Mouse (Mus musculus) hindbrain, embryonic 11.5 days (tissue): ENCODE data around the gene H2afv. TPM values are rescaled to one million over a fixed set of nuclear protein-coding genes. Genes with fewer than 3 reads are reported as not detected.

Experiments
- ATAC-seq: fragments of 200-750 bp; cut with Nextera tagmentation; 2 replicates; pipeline ENCODE4 v1.8.0; 2017; ENCODE audit warnings: mild to moderate bottlenecking, moderate TSS enrichment, moderate library complexity; ENCODE audit not compliant: low FRiP score
- DNase-seq: peaks from one replicate; pipeline ENCODE4 v3.0.0-alpha.2; 2015; ENCODE audit warnings: low spot score
- H3K27ac ChIP-seq: fragments of 300-500 bp; sonication (generic); 2 replicates; pipeline ENCODE4 v1.5.1; 2014; ENCODE audit warnings: mild to moderate bottlenecking, low read depth, low read length
- H3K27me3 ChIP-seq: fragments of 300-500 bp; sonication (generic); 2 replicates; pipeline ENCODE4 v1.6.1; 2014; ENCODE audit warnings: mild to moderate bottlenecking, low read length, moderate library complexity, mixed read lengths; ENCODE audit not compliant: control insufficient read depth, insufficient read depth
- H3K36me3 ChIP-seq: fragments of 300-500 bp; sonication (generic); 2 replicates; pipeline ENCODE4 v1.6.1; 2014; ENCODE audit warnings: mild to moderate bottlenecking, low read length, moderate library complexity, mixed read lengths; ENCODE audit not compliant: control insufficient read depth, insufficient read depth
- H3K4me1 ChIP-seq: fragments of 300-500 bp; sonication (generic); replicated peaks from 2 replicates; pipeline ENCODE4 v1.6.1; 2014; ENCODE audit warnings: low read length, mixed read lengths; ENCODE audit not compliant: control insufficient read depth, insufficient read depth
- H3K4me2 ChIP-seq: fragments of 300-500 bp; sonication (generic); replicated peaks from 2 replicates; pipeline ENCODE4 v1.6.1; 2014; ENCODE audit warnings: mild to moderate bottlenecking, low read depth, low read length
- H3K4me3 ChIP-seq: fragments of 300-500 bp; sonication (generic); 2 replicates; pipeline ENCODE4 v1.5.1; 2014; ENCODE audit warnings: low read depth, low read length
- H3K9ac ChIP-seq: fragments of 300-500 bp; sonication (generic); 2 replicates; pipeline ENCODE4 v1.6.1; 2014; ENCODE audit warnings: low read depth, low read length
- H3K9me3 ChIP-seq: fragments of 300-500 bp; sonication (generic); 2 replicates; pipeline ENCODE4 v1.6.1; 2016; ENCODE audit warnings: low read length; ENCODE audit not compliant: control insufficient read depth
- whole genome bisulfite sequencing: fragments of 180-500 bp; shearing (Covaris S2); extraction: QIAGEN DNeasy Blood & Tissue Kit; methylation state at CpG from one replicate; pipeline ENCODE4 v1.1.7; 2014; 5-methylcytosine and 5-hydroxymethylcytosine counted together
- polyA plus RNA-seq: library from polyadenylated mRNA; unstranded; fragments of >200 nt; fragmentation: Nextera tagmentation; extraction: Ambion mirVana; gene quantifications from 2 replicates; pipeline ENCODE4 v1.2.1, GENCODE M21; 2014

The H2afv gene
- polyA plus RNA-seq, 1 experiment from 2014 or later = 784 TPM

GRCm38 (mm10) chr11:6393866-6394265 lies 50.4 kb downstream of the H2afv start:
- H3K27me3 ChIP-seq = no peaks in the 10 kb centered on the region
- WGBS = 77% methylated on average over 1 of the region's 1 CpGs
- H3K4me1 ChIP-seq = peaks cover 14% of the 10 kb centered on the region; the same call in 1 of the 2 replicates
- no peak overlapping the region for H3K27ac ChIP-seq
- ATAC-seq (no peak), DNase-seq (no peak)
- H3K9me3 ChIP-seq = no peaks in the 10 kb centered on the region
- no peak overlapping the region for H3K4me2 ChIP-seq
- H3K36me3 ChIP-seq = peaks cover 15% of the 10 kb centered on the region
- H3K4me3 ChIP-seq = no peak overlapping the region
- H3K9ac ChIP-seq = no peak overlapping the region

DNA sequence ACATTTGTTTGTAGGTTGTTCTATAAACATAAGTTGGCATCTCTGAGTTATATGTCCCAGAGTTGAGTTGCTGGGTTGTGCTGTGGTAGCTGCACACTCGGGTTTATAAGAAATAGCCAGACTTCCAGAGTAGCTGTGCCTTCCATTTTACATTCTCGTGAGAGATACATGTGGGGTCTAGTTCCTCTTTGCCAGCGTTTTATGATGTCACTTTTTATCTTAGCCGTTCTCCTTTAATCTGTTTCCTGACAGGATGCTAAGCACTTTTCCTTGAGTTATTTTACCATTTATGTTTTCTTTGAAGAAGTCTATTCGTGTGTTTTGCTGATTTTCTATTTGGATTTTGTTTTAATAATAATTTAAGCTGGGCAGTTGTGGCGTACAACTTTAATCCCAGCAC lies 51.4 kb downstream of the H2afv start:
- DNase-seq = no peak
- no peaks in the 10 kb centered on the region for H3K9me3 ChIP-seq
- peaks cover 9% of the 10 kb centered on the region for H3K36me3 ChIP-seq
- peaks cover 14% of the 10 kb centered on the region; the same call in 1 of the 2 replicates for H3K4me1 ChIP-seq
- no peak for ATAC-seq
- no peak overlapping the region for H3K27ac ChIP-seq
- WGBS = 91% methylated on average over 6 of the region's 6 CpGs
- no peaks in the 10 kb centered on the region for H3K27me3 ChIP-seq
- no peak overlapping the region for H3K9ac ChIP-seq
- H3K4me3 ChIP-seq = no peak overlapping the region
- H3K4me2 ChIP-seq = no peak overlapping the region

GRCm38 (mm10) chr11:6391516-6392276 lies 52.5 kb downstream of the H2afv start:
- Histone ChIP-seq H3K27me3 (no peaks in the 10 kb centered on the region), H3K9ac (no peak overlapping the region), H3K4me2 (no peak overlapping the region), H3K27ac (no peak overlapping the region), H3K4me3 (no peak overlapping the region), H3K4me1 (peaks cover 14% of the 10 kb centered on the region; the same call in 1 of the 2 replicates), H3K36me3 (peaks cover 6% of the 10 kb centered on the region; the same call in 1 of the 2 replicates), H3K9me3 (no peaks in the 10 kb centered on the region)
- DNase-seq = no peak
- 90% methylated on average over 8 of the region's 8 CpGs for WGBS
- no peak for ATAC-seq

GRCm38 (mm10) chr11:6390376-6391053 lies 53.7 kb downstream of the H2afv start:
- no peaks in the 10 kb centered on the region for H3K9me3 ChIP-seq
- no peaks in the 10 kb centered on the region for H3K27me3 ChIP-seq
- H3K36me3 ChIP-seq = peaks cover 3% of the 10 kb centered on the region; the same call in 1 of the 2 replicates
- H3K9ac ChIP-seq = peak overlapping the region; percentile 99
- peak overlapping the region; percentile 67 for H3K4me2 ChIP-seq
- H3K4me1 ChIP-seq = peaks cover 14% of the 10 kb centered on the region; the same call in 1 of the 2 replicates
- WGBS = 84% methylated on average over 8 of the region's 8 CpGs
- H3K4me3 ChIP-seq = peak overlapping the region; percentile 94
- no peak overlapping the region for H3K27ac ChIP-seq
- DNase-seq = no peak
- no peak for ATAC-seq

- H3K4me1 ChIP-seq = peaks cover 12% of the 10 kb centered on the region; the same call in 1 of the 2 replicates
- H3K27ac ChIP-seq = peak overlapping the region; percentile 96; the same call in 1 of the 2 replicates
- under 1% methylated on average over 20 of the region's 43 CpGs for WGBS
- H3K4me2 ChIP-seq = peak overlapping the region; percentile 67
- H3K9ac ChIP-seq = peak overlapping the region; percentile 99
- no peaks in the 10 kb centered on the region for H3K9me3 ChIP-seq
- H3K27me3 ChIP-seq = no peaks in the 10 kb centered on the region
- peak overlapping the region; percentile 94 for H3K4me3 ChIP-seq
- peak; percentile 56 for DNase-seq
- peaks cover 3% of the 10 kb centered on the region; the same call in 1 of the 2 replicates for H3K36me3 ChIP-seq
- ATAC-seq = peak; percentile 33
Measured at GRCm38 (mm10) chr11:6389483-6389921, 54.7 kb downstream of the H2afv start.

GRCm38 (mm10) chr11:6388726-6389413 lies 55.4 kb downstream of the H2afv start, which contains the start of gene Zmiz2:
Zmiz2 (plus strand) TSS chr11:6389074.
- H3K4me1 ChIP-seq = peaks cover 12% of the 10 kb centered on the region; the same call in 1 of the 2 replicates
- H3K36me3 ChIP-seq = peaks cover 3% of the 10 kb centered on the region; the same call in 1 of the 2 replicates
- ATAC-seq (peak; percentile 99), DNase-seq (peak; percentile 95)
- peak within 1 kb of the TSS; percentile 99 for H3K9ac ChIP-seq
- H3K9me3 ChIP-seq = no peaks in the 10 kb centered on the region
- H3K4me2 ChIP-seq = peak within 1 kb of the TSS; percentile 67
- peak within 1 kb of the TSS; percentile 94 for H3K4me3 ChIP-seq
- peak within 1 kb of the TSS; percentile 96 for H3K27ac ChIP-seq
- no peaks in the 10 kb centered on the region for H3K27me3 ChIP-seq
- WGBS = 10% methylated on average over 34 of the region's 60 CpGs

- Histone ChIP-seq H3K9me3 (no peaks in the 10 kb centered on the region), H3K36me3 (peaks cover 3% of the 10 kb centered on the region; the same call in 1 of the 2 replicates), H3K27ac (peak overlapping the region; percentile 96), H3K27me3 (no peaks in the 10 kb centered on the region), H3K9ac (peak overlapping the region; percentile 99), H3K4me2 (no peak overlapping the region), H3K4me1 (peaks cover 12% of the 10 kb centered on the region; the same call in 1 of the 2 replicates), H3K4me3 (no peak overlapping the region; the same call in 1 of the 2 replicates)
- 87% methylated on average over 6 of the region's 6 CpGs for WGBS
- DNase-seq (no peak), ATAC-seq (no peak)
Measured at GRCm38 (mm10) chr11:6388126-6388725, 56.0 kb downstream of the H2afv start.

DNA sequence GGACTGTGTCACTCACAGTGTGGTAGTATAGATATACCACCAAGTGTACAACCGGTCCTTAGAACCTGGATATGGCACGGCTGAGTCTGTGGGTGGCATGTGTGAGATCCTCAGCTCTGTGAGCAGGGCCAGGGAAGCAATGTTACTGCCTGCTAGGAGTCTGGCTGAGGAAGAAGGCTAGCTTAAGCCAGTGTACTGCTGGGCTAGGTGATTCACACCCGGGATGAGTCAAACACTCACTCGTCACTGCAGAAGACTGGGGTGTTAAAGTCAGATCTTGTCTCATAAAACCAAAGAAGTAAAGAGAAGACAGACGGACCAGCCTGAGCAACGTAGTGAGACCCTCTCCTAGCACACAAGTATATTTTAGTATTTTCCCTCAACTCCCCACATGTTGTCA lies 63.3 kb downstream of the H2afv start:
- Histone ChIP-seq H3K4me2 (no peak overlapping the region), H3K27me3 (no peaks in the 10 kb centered on the region), H3K4me1 (no peaks in the 10 kb centered on the region), H3K36me3 (no peaks in the 10 kb centered on the region), H3K4me3 (no peak overlapping the region), H3K9me3 (no peaks in the 10 kb centered on the region), H3K27ac (no peak overlapping the region), H3K9ac (no peak overlapping the region)
- DNase-seq = no peak
- no peak for ATAC-seq
- 86% methylated on average over 6 of the region's 6 CpGs for WGBS
